In genomic region chr12:79842319-79842718, GRCm38 (mm10) we compare ENCODE assay signal across 8 mouse cellular contexts.
DNase-seq lines count a peak whose midpoint lies in the region; ATAC-seq and TF ChIP-seq lines count a peak whose summit lies in the region.

No protein-coding gene starts in this region.

- intact Hi-C loops in left cerebral cortex, postnatal 25 days (cut with DNase I): no loop called here

- peak; percentile 17 to 69 for DNase-seq in left cerebral cortex, postnatal 25 days (ENCODE audit: low spot score in 2 of 2)
- no peak for DNase-seq in left cerebral cortex, adult 11 months (ENCODE audit: low spot score)
- no peak for DNase-seq in hindbrain, postnatal 0 days (ENCODE audit: low spot score)
- no peak for DNase-seq in T-cell, adult 2 months (ENCODE audit: low spot score)
- no peak for DNase-seq in urinary bladder, postnatal 36 days (ENCODE audit: low spot score in 2 of 2)

- H3K4me3 ChIP-seq in embryonic facial prominence, embryonic 15.5 days (replicated peaks): no peak overlapping the region
- no peak overlapping the region for H3K4me3 ChIP-seq in hindbrain, postnatal 0 days (ENCODE audit: low read length)
- H3K4me3 ChIP-seq in myocyte: no peak overlapping the region

- 0 out of 2 replicates have a peak overlapping the region, but pooled peaks have one; percentile 7 for H3K4me2 ChIP-seq in embryonic facial prominence, embryonic 15.5 days (replicated peaks)
- H3K4me2 ChIP-seq in hindbrain, postnatal 0 days (ENCODE audit: low read depth, low read length): no peak overlapping the region
- H3K4me2 ChIP-seq in myocyte (ENCODE audit: low read depth): no peak overlapping the region

- H3K9ac ChIP-seq in embryonic facial prominence, embryonic 15.5 days: no peak overlapping the region
- no peak overlapping the region for H3K9ac ChIP-seq in hindbrain, postnatal 0 days (replicated peaks; ENCODE audit: low read length)

- H3K36me3 ChIP-seq in embryonic facial prominence, embryonic 15.5 days: no peaks in the 10 kb centered on the region
- no peaks in the 10 kb centered on the region for H3K36me3 ChIP-seq in hindbrain, postnatal 0 days (ENCODE audit: insufficient read depth, low read length)
- H3K36me3 ChIP-seq in myocyte (ENCODE audit: control insufficient read depth, insufficient read depth): no peaks in the 10 kb centered on the region

- peak; percentile 66 for ATAC-seq in embryonic facial prominence, embryonic 15.5 days (ENCODE audit: insufficient number of reproducible peaks, low FRiP score, low TSS enrichment, low read depth)
- ATAC-seq in hindbrain, postnatal 0 days: no peak
- ATAC-seq in activated CD4-positive, CD25-positive, alpha-beta regulatory T cell, adult 4 months: no peak

- no peaks in the 10 kb centered on the region for H3K9me3 ChIP-seq in embryonic facial prominence, embryonic 15.5 days (replicated peaks)
- no peaks in the 10 kb centered on the region for H3K9me3 ChIP-seq in hindbrain, postnatal 0 days (ENCODE audit: low read length)

- TF ChIP-seq POLR2A in myocyte (IDR thresholded peaks at IDR 0.05; ENCODE audit: insufficient read length, low read depth): no peak

- no peak overlapping the region for H3ac ChIP-seq in myocyte (ENCODE audit: control insufficient read depth, insufficient read length)

- H3K27ac ChIP-seq in embryonic facial prominence, embryonic 15.5 days (replicated peaks): peak overlapping the region; percentile 86
- 0 out of 2 replicates have a peak overlapping the region, but pooled peaks have one; percentile 12 for H3K27ac ChIP-seq in hindbrain, postnatal 0 days

- H3K27me3 ChIP-seq in embryonic facial prominence, embryonic 15.5 days: no peaks in the 10 kb centered on the region
- H3K27me3 ChIP-seq in hindbrain, postnatal 0 days (ENCODE audit: insufficient read depth, low read length): no peaks in the 10 kb centered on the region
- H3K27me3 ChIP-seq in myocyte (ENCODE audit: control insufficient read depth, insufficient read depth, insufficient read length): no peaks in the 10 kb centered on the region

- no peak for TF ChIP-seq CTCF in hindbrain, postnatal 0 days (IDR thresholded peaks at IDR 0.05; ENCODE audit: low read depth)

- peaks cover 97% of the 10 kb centered on the region for H3K4me1 ChIP-seq in embryonic facial prominence, embryonic 15.5 days
- peaks cover 9% of the 10 kb centered on the region for H3K4me1 ChIP-seq in hindbrain, postnatal 0 days (ENCODE audit: insufficient read depth, low read length)

- 10% methylated on average over 7 of the region's 7 CpGs for WGBS in embryonic facial prominence, embryonic 15.5 days
- WGBS in hindbrain, postnatal 0 days: 37% methylated on average over 7 of the region's 7 CpGs

- no peaks in the 10 kb centered on the region for H3K79me2 ChIP-seq in myocyte (ENCODE audit: control insufficient read depth, insufficient read depth)

TF ChIP-seq in myocyte, 11 proteins besides CTCF, POLR2A, EP300 and RAD21:
- TF ChIP-seq MYOD1 (IDR thresholded peaks at IDR 0.05; ENCODE audit: control insufficient read depth in 1 of 3, insufficient read length in 2 of 3, low read depth in 2 of 3) (peak in 2 of 3 experiments; percentile 52 to 62), REST (IDR thresholded peaks at IDR 0.05; ENCODE audit: insufficient read depth, insufficient read length) (no peak)

Comparison
In these comparisons a context has a peak if more than half of its experiments do, and no peak if none do; other contexts are left out.
1. DNase-seq: peak in left cerebral cortex, postnatal 25 days (2 of 2); none in left cerebral cortex, adult 11 months (single experiment), hindbrain, postnatal 0 days (single experiment), T-cell, adult 2 months (single experiment) and urinary bladder, postnatal 36 days (0 of 2).